Mouse (Mus musculus) spleen, embryonic (tissue): ENCODE data around the gene Zbtb48.

Source experiments
- CTCF ChIA-PET: fragments of 350-600 bp; sonication (Branson Sonifier 250); formaldehyde crosslinking; loops from one replicate; lab custom pipeline; 2022; lab: Charles Lee

Gene Zbtb48

DNA sequence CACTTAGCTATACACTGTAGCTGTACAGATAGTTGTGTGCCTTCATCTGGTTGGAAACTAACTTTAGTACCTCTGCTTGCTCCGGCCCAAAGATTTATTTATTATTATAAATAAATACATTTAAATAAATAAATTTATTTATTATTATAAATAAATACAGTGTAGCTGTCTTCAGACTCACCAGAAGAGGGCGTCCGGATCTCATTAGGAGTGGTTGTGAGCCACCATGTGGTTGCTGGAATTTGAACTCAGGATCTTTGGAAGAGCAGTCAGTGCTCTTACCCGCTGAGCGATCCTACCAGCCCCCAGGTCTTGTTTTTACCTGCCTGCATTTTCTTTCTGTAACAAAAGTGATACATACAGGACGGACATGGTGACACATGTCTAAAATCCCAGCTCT lies 21.3 kb downstream of the Zbtb48 start:
- CTCF ChIA-PET, result interaction anchor here (0.9 kb wide), 1 partner anchor 9 kb away, joined by 3 read pairs; no protein-coding TSS in a partner anchor

GRCm38 (mm10) chr4:152002063-152002462 lies 25.4 kb downstream of the Zbtb48 start:
- CTCF ChIA-PET, result no interaction called here

- CTCF ChIA-PET, result no interaction called here
These were observed 26.1 kb downstream of the Zbtb48 start for GRCm38 (mm10) chr4:152001335-152001734.

- CTCF ChIA-PET, result interaction anchor here (0.8 kb wide), 1 partner anchor 9 kb away, joined by 3 read pairs; no protein-coding TSS in a partner anchor
These were observed 26.6 kb downstream of the Zbtb48 start for GRCm38 (mm10) chr4:152000906-152001305.

GRCm38 (mm10) chr4:151999481-151999880 lies 28.0 kb downstream of the Zbtb48 start:
- CTCF ChIA-PET, result interaction anchor here (0.7 kb wide), 1 partner anchor 15 kb away, joined by 3 read pairs; no protein-coding TSS in a partner anchor

- CTCF ChIA-PET, result interaction anchor here (1.0 kb wide), 1 partner anchor 8 kb away, joined by 3 read pairs; no protein-coding TSS in a partner anchor
These were observed 29.8 kb downstream of the Zbtb48 start for GRCm38 (mm10) chr4:151997701-151998100.

GRCm38 (mm10) chr4:151996951-151997222 lies 30.6 kb downstream of the Zbtb48 start:
- CTCF ChIA-PET, result interaction anchor here (1.0 kb wide), 1 partner anchor 9 kb away, joined by 3 read pairs; no protein-coding TSS in a partner anchor

DNA sequence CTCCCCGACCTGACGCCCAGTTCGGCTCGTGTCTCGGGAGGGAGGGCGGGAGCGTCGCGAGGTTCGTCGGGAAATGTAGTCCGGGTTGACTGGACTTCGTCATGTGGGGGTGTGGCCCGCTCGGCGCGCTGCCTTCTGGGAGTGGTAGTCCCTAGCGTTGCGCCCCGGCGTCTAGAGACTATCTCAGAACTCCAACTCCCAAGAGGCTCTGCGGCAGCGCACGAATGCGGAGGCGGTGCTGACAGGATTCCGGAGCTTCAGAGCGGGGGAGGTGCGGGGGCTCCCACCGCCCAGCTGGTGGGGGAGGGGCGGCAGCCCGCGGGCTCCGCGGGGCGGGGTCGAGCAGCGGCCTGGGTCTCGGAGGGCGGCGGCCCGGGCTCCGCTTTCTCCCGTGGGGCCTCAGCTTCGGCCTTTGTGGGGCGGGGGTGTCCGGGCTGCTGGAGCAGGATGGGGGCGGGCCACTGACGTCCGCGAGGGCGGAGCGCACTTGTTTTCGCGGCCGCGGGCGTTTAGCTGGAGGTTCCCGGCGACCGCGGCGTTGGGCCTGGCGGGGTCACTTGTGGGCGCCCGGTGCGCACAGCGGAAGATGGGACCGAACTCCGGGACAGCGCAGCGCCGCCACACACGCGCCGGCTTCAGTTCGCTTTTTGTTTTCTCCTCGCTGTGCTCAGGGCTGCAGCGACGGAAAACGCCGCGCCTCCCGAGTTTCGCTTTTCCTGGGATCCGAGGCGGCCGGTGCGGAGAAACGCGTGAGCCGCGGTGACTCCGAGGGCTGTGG lies 31.1 kb downstream of the Zbtb48 start, which contains the start of gene Phf13:
Gene Phf13 (minus strand): TSS at position 86 of the 778 bp plus-strand sequence.
- CTCF ChIA-PET, result interaction anchor here (1.0 kb wide), 2 partner anchors 9 to 12 kb away, joined by 3 read pairs; partner anchors contain the start of gene Klhl21

GRCm38 (mm10) chr4:151995371-151996172 lies 31.9 kb downstream of the Zbtb48 start:
- CTCF ChIA-PET, result interaction anchor here (1.0 kb wide), 1 partner anchor 13 kb away, joined by 3 read pairs; the partner anchor contains the start of gene Klhl21

DNA sequence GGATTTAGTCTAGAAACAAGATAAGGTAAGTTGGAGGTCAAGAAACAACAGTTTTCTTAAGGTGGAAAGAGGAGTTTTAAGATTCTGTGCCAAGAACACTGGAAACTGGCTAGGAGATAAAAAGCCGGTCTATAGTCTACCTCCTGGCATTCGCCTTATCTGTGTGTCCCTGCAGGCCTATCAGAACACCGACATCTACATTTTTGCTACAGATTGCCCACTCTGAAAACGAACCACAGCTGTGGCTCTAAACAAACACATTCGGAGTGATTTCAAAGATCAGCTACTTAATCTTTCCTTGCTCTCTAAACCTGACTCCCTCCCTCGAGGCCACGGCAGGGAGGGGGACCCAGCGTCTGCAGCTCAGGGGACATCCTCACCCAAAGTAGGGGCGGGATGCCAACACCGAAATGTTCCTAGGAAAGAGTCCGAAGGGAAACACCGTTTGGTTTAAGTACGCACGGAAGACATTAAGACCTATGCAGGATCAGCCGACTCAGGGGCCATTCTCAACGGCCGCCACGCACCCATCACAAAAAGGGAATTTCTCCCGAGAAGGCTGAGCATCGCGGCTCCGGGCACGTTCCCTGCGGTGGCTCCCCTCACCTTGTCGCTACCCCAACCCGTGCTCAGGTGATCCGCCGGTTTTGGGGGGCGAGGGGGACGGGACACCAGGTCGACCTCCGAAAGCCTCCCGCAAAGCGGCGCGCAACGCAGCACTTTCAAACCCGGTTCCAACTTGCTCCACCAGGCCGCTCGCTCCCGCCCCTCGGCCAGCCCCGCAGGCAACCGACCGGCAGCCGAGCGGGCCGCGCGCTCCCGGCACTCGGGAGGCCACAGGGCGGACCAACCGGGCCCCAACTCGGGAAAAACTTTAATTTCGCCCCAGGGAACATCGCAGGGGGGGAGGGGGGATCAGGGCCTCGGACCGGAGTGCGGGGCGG lies 33.0 kb downstream of the Zbtb48 start:
- CTCF ChIA-PET, result no interaction called here

GRCm38 (mm10) chr4:151993035-151993434 lies 34.4 kb downstream of the Zbtb48 start:
- CTCF ChIA-PET, result interaction anchor here (0.9 kb wide), 1 partner anchor 105 kb away, joined by 3 read pairs; no protein-coding TSS in a partner anchor

DNA sequence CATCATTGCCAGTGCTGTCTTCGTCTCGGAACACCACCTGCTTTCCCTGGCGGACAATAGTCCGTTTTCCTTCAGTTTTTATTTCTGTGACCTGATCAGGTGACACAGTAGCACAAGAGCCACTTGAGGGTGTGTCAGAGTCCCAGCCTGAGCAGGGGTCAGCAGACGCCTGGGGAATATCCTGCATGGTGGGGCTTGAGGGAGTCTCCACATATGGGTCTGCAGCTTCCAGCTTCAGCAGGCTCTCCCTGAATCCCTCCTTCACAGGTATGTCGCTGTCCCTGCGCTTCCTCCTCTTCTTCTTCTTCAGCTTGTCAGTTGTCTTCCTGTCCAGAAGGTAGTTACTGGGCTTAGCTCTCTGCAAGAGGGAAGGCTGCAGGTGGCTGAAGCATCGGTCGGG lies 35.4 kb downstream of the Zbtb48 start:
- CTCF ChIA-PET, result interaction anchor here (0.5 kb wide), 1 partner anchor 8 kb away, joined by 3 read pairs; no protein-coding TSS in a partner anchor

DNA sequence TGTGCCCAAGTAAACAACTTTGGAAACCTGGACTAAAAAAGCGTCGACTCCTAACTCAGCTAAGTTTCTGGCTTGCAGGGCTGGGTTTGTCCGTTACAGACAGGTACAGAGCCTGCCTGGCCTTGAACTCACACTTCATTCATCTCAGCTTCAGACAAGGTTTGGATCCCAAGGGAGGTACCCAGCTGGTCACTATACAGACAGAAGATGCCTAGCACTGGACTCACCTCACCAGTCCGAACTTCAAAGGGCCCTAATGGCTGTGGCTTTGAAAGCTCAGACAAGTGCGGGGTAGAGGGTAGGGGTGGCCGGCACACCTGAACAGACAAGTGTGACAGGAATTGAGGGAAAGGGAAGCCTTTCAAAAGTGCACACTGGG lies 38.4 kb downstream of the Zbtb48 start:
- CTCF ChIA-PET, result interaction anchor here (0.8 to 1.8 kb wide), 2 partner anchors 9 to 40 kb away, joined by 3 to 5 read pairs; no protein-coding TSS in a partner anchor

DNA sequence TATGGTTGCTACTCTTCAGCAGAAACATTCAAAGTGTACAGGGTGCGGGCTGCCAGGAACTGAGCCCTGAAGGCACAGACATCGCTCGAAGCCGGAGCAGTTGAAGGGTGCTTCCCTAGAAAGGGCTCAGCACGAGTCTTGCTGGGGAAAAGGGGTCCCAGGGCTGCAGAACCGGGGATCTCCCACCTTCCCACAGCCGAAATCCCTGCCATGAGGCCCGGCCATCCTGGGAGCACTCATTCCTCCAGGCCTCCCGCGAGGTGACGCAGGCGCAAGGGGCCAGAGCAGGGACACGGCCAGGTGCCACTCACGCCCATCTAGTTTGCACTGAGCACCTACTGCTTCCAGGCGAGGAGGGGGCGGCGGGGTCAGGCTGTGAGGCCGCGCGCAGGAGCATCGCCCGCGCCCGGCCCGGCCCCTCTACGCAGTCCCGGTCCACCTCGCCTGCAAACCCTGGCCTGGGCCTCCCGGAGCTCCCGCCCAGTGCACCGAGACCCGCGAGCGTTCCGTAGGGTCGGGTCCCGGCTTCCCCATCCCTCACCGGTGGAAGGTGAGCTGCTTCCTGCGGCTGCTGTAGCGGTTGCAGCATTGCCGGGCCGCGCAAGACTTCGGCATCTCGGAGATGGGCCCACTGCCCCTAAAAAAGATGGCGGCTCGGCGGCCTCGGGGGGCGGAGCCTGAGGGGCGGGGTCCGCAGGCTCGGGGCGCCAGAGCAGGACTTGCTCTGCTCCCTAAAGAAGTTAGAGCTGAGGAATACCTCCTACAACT lies 38.9 kb downstream of the Zbtb48 start, which contains the start of gene Thap3:
Gene Thap3 (minus strand): TSS at position 656 of the 768 bp plus-strand sequence.
- CTCF ChIA-PET, result interaction anchor here (0.8 to 1.8 kb wide), 2 partner anchors 8 to 41 kb away, joined by 3 to 5 read pairs; no protein-coding TSS in a partner anchor

DNA sequence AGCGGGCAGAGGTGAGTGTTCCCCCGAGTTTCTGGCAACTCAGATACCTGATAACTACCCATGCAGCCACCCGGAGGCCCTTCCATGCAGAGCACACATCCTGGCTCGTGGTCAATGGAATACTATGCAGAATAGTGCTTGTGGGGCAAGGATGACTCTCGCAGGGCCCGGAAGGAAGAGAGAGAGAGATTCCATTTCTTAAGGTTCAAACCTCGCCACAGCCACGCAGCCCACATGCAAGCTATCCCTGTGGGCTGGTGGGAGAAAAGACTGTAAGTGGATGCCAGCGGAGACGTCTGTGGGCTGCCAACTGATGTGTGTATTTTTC lies 39.5 kb downstream of the Zbtb48 start:
- CTCF ChIA-PET, result no interaction called here

DNA sequence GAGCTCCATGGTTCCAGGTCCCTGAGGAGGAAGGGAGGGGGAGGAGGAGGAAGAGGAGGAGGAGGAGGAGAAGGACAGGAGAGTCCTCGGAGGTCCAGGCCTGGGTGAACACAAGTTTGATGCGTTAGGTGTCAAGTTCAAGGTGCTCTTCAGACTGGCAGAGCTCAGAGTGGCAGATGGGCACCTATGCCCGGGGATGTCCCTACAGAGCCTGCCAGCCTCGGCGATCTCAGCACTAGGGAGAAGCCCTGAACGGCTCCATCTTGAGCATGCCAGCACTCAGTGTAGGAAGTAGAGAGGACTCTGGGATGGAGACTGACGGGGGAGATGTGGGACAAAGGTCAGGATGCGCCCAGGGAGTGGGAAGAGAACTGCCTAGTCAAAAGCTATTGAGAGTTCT lies 40.8 kb downstream of the Zbtb48 start:
- CTCF ChIA-PET, result no interaction called here

DNA sequence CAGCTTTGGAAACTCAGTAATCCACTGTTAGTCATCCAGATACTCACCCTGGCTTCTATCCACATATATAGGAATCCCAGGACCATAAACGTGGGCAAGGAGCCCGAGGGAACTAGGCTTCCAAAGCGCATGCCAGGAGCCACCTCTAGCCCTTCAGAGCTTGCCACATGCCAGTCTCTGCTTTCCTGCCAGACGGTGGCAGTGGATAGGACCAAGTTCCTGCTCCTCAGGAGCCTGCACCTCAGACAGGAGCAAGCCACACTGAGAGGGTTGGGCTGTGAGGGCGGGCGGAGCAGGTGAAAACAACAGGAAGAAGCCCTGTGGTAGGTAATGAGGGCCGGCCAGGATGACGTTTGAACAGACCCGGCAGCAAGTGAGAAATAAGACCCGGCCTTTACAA lies 41.6 kb downstream of the Zbtb48 start:
- CTCF ChIA-PET, result no interaction called here

DNA sequence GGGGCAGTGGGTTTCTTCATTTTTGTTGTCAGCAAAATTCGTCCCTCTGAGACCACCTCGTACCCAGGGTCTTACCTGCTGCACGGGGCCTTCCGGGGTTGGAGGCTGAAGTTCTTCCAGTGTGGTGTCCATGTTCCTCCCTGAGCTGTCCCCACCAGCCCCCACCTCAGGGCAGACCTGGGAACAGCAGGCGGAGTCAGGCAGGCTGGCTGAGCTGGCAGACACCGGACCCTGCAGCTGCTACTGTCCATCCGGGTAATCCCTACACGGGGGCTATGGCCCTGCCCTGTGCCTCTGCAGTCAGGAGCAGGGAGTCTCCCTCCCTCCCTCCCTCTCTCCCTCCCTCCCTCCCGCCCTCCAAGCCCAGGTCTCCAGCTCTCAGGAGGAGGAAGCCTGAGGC lies 43.9 kb downstream of the Zbtb48 start:
- CTCF ChIA-PET, result no interaction called here

DNA sequence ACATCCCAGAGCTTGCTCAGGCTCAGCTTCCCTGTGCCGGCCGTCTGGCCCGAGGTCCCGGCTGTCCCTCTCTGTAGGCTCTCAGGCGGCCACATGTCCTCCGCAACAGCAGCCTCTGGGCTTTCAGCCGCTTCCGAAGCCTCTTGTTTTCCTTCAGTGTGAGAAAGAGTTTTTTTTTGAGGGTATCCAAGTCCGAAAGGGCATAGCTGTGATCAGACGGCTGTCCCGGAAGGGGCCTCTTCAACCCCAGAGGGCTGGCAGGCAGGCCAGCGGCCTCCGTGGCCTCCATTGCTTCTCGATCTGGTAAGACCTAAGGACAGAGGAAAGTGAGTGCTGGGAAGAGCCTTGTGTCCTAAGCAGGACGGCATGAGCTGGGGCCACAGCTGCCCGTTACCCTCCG lies 44.4 kb downstream of the Zbtb48 start:
- CTCF ChIA-PET, result no interaction called here

- CTCF ChIA-PET, result interaction anchor here (0.9 to 1.5 kb wide), 2 partner anchors 45 to 114 kb away, joined by 3 to 4 read pairs; no protein-coding TSS in a partner anchor
These were observed 46.1 kb downstream of the Zbtb48 start for GRCm38 (mm10) chr4:151981363-151981762.
